Mouse (Mus musculus) C2C12 (cell line): ENCODE measurements around the gene Map2k2. TPM values are rescaled to one million over a fixed set of nuclear protein-coding genes. Genes with fewer than 3 reads are reported as not detected.

ENCODE experiments used
- H3K27me3 ChIP-seq: one replicate; pipeline ENCODE4 v1.6.1; 2011; ENCODE audit not compliant: control insufficient read depth, insufficient read depth, insufficient read length
- H3K36me3 ChIP-seq: one replicate; pipeline ENCODE4 v1.6.1; 2011; ENCODE audit not compliant: control insufficient read depth, insufficient read depth
- H3K4me3 ChIP-seq: one replicate; pipeline ENCODE4 v1.5.1; 2011; ENCODE audit warnings: mild to moderate bottlenecking, control low read depth; ENCODE audit not compliant: poor library complexity, insufficient read depth, severe bottlenecking
- H3K79me2 ChIP-seq: one replicate; pipeline ENCODE4 v1.6.1; 2011; ENCODE audit not compliant: control insufficient read depth, insufficient read depth
- H3K79me3 ChIP-seq: one replicate; pipeline ENCODE4 v1.6.1; 2011; ENCODE audit warnings: low read depth, control low read depth
- H3ac ChIP-seq: one replicate; pipeline ENCODE3; 2011; ENCODE audit warnings: low read depth; ENCODE audit not compliant: control insufficient read depth, insufficient read length
- CEBPB ChIP-seq: IDR thresholded peaks from one replicate; pipeline ENCODE4 v1.6.1; 2011; ENCODE audit warnings: low read depth, mild to moderate bottlenecking, control low read depth, moderate library complexity
- CTCF ChIP-seq: IDR thresholded peaks from one replicate; pipeline ENCODE4 v1.5.1; 2011; ENCODE audit not compliant: control insufficient read depth, insufficient read depth, insufficient read length
- FOSL1 ChIP-seq: IDR thresholded peaks from one replicate; pipeline ENCODE4 v1.8.0; 2011; ENCODE audit warnings: mild to moderate bottlenecking, low read length; ENCODE audit not compliant: poor library complexity, insufficient read depth, severe bottlenecking
- MAX ChIP-seq: IDR thresholded peaks from one replicate; pipeline ENCODE4 v1.6.1; 2011; ENCODE audit warnings: mild to moderate bottlenecking, control low read depth
- MYOD1 ChIP-seq: IDR thresholded peaks from one replicate; pipeline ENCODE4 v1.6.1; 2011; ENCODE audit warnings: low read depth; ENCODE audit not compliant: control insufficient read depth, insufficient read length
- MYOG ChIP-seq: IDR thresholded peaks from one replicate; pipeline ENCODE4 v1.6.1; 2011; ENCODE audit not compliant: control insufficient read depth, insufficient read length; ENCODE audit errors: extremely low read depth
- USF1 ChIP-seq: IDR thresholded peaks from one replicate; pipeline ENCODE4 v1.6.1; 2011; ENCODE audit warnings: low read depth, mild to moderate bottlenecking, control low read depth, moderate library complexity
- polyA plus RNA-seq: library from polyadenylated mRNA; unstranded; fragments of >200 nt; fragmentation: generic; extraction: Trizol; gene quantifications from one replicate; pipeline ENCODE4 v1.2.1, GENCODE M21; 2012; ENCODE audit warnings: missing spikeins

Map2k2 gene
- polyA plus RNA-seq, 1 experiment = 92.2 TPM

DNA sequence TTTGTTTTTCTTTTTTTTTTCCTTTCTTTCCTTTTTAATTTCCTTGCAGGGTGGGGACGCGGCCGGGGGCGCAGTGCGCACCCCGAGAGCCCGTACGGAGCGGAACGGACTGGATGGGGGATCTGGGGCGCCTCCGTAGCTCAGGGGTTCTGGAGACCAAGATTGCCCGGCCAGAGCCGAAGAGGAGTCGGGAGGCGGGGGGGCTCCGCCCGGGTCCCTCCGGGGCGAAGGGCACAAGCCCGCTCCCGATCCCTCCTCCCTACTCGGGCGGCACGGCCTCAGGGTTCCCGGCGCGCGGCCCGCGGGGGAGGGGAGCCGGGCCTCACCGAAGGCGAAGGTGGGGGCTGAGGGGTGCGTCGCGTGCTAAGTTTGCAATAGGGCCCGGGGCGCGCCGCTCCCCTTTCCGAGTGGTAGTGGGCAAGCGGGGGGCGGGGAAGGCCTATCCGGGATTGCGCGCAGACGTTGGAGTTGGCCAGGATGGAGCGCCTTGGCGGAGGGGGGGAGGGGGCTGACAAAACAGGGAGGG is 31.1 kb downstream of the Map2k2 start:
- Histone ChIP-seq H3ac (peak overlapping the region; percentile 88), H3K36me3 (peaks cover 4% of the 10 kb centered on the region), H3K27me3 (no peaks in the 10 kb centered on the region), H3K79me2 (peaks cover 41% of the 10 kb centered on the region), H3K79me3 (peaks cover 39% of the 10 kb centered on the region), H3K4me3 (peak overlapping the region; percentile 96)
- TF ChIP-seq FOSL1 (no peak), MAX (no peak), MYOD1 (no peak), MYOG (no peak), CEBPB (no peak), CTCF (no peak), USF1 (no peak)

DNA sequence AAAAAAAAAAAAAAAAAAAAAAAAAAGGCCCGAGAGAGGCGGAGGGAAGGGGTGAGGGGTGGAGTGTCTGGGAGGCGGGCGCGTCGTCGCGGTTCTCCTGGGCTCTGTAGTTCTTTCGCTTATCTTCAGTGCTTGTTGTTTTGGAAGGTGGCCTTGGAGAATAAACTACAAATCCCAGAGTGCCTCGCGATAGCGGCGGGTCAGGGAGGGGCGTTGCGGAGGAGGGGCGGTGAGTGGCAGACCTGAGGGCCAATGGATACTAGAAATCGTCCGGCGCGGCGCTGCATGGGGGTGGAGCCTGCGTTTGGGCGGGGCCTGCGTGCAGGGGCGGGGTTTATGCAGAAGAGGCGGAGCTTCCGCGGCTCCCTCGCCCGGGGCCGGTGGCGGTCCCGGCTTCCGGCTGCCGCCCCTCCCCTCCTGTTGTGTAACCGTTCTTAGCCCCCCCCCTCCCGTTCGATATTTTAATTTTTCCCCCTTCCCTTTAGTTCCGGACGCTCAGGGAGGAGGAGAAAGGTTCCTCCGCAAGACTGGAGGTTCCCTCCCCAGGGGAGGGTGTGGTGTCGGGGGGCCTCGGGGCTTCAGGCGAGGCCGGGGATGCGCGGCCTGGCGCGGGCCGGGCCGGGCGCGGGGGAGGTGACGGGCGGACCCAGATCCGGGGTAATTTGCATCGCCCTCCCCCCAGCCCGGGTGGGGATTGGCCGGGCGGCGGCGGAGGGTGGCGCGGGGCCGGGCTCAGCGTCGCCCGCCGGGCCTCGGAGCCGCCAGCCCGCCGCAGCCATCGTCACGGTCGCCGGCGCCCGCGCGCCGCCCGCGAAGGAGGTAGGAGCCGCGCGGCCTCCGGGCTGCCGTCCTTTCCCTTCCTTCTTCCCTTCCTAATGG is 31.8 kb downstream of the Map2k2 start:
- Histone ChIP-seq H3K36me3 (peaks cover 4% of the 10 kb centered on the region), H3K27me3 (no peaks in the 10 kb centered on the region), H3ac (peak overlapping the region; percentile 93), H3K4me3 (peak overlapping the region; percentile 96), H3K79me3 (peaks cover 44% of the 10 kb centered on the region), H3K79me2 (peaks cover 48% of the 10 kb centered on the region)
- TF ChIP-seq CEBPB = peak; percentile 69
- TF ChIP-seq USF1 = no peak

DNA sequence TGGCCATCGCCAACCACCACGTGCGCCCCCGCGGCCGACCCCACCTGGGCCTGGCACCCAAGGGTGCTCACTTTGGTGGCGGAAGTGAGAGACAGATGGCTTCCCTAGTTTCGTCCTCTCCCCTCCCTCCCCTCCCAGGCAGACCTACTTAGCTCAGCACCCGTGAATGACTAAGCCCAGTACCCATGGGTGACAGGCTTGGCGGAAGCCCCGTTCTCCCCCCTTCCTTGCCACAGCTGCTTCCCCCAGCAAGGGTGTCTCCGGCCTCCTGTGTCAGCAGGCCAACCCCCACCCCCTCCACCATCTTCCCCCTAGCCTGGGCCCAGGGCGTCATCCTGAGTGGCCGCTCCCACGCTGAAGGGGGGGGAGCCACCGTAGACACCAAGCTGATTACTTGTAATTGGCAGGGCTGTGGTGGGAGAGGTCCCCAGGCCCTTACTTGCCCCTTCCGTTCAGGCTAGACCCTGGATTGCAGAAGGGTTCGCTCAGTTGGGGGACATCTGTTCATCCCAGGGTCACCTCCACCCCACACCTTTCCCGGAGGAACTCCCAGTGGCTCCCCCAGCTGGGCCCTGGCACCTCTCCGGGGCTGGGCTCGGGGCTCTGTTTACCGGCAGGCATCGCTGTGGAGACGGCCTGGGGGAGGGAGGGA is 32.5 kb downstream of the Map2k2 start:
- Histone ChIP-seq H3K79me2 (peaks cover 56% of the 10 kb centered on the region), H3ac (peak overlapping the region; percentile 93), H3K36me3 (peaks cover 4% of the 10 kb centered on the region), H3K79me3 (peaks cover 45% of the 10 kb centered on the region), H3K4me3 (peak overlapping the region; percentile 93), H3K27me3 (no peaks in the 10 kb centered on the region)
- no peak for TF ChIP-seq MYOG
- peak; percentile 57 for TF ChIP-seq MAX
- TF ChIP-seq CTCF = no peak

DNA sequence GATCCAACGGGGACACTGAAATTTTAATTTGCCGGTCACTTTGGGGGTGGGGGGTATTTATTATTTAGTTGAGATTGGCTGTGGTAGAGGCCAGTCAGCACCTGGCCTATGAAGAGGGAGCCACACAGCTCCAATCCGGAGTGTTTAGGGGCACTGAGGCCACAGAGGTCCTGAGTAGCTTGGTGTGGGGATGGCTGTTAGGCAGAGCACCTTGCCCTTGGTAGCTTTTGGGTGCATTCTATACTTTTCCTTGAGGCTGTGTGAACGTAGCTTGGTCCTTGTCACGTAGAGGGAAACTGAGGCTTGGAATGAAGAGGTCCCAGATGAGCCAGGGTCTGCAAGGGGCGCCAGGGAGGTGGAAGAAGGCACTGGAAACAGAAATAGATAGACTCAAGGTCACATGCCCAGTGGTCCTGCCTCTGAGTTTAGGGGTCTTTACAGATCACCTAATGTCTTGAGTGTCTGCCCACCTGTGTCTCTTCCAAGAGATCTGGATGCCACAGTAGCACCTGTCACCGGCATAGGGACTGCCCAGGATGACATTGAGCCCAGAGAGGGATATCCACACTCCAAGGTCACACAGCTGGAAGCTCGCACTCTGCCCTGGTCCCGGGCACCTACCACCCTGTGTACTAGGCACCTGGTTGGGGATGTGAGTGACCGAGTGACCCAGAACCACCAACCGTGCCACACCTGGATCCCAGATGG is 33.3 kb downstream of the Map2k2 start:
- TF ChIP-seq USF1 = no peak
- no peak for TF ChIP-seq MYOD1
- no peak for TF ChIP-seq FOSL1
- H3K4me3 ChIP-seq = peak overlapping the region; percentile 93
- no peaks in the 10 kb centered on the region for H3K27me3 ChIP-seq
- peaks cover 10% of the 10 kb centered on the region for H3K36me3 ChIP-seq
- H3K79me2 ChIP-seq = peaks cover 63% of the 10 kb centered on the region
- peak overlapping the region; percentile 93 for H3ac ChIP-seq
- H3K79me3 ChIP-seq = peaks cover 53% of the 10 kb centered on the region

- Histone ChIP-seq H3ac (peak overlapping the region; percentile 93), H3K27me3 (no peaks in the 10 kb centered on the region), H3K4me3 (peak overlapping the region; percentile 93), H3K79me2 (peaks cover 68% of the 10 kb centered on the region), H3K79me3 (peaks cover 58% of the 10 kb centered on the region), H3K36me3 (peaks cover 15% of the 10 kb centered on the region)
- no peak for TF ChIP-seq MYOG
Measured at GRCm38 (mm10) chr10:81139529-81139846, 33.8 kb downstream of the Map2k2 start.

DNA sequence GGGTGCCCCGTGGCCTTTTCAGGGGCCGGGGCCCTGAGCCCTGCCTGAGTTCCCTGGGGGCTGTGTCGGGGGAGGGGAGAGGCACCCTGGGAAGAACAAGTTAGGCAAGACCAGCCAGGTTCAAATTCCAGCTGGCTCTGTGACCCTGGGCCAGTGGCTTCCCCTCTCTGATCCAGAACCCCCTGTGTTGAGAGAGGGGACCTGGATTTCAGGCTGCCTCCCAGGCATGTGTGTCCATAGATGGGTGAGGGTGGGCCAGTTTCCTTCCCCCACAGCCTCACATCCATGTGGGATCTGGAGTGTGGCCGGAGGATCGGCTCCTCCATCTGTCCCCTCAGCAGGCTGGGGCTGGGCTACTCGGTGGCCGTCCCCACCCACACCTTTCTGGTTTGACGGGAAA is 34.3 kb downstream of the Map2k2 start:
- no peak for TF ChIP-seq USF1
- TF ChIP-seq FOSL1 = no peak
- no peak for TF ChIP-seq MAX
- Histone ChIP-seq H3K36me3 (peaks cover 20% of the 10 kb centered on the region), H3K4me3 (peak overlapping the region; percentile 11)

More for the DNA sequence above, 34.3 kb downstream of the Map2k2 start:
- Histone ChIP-seq H3K27me3 (no peaks in the 10 kb centered on the region), H3K79me2 (peaks cover 73% of the 10 kb centered on the region), H3ac (peak overlapping the region; percentile 40), H3K79me3 (peaks cover 60% of the 10 kb centered on the region)
